Mouse (Mus musculus): ENCODE measurements around the gene Carf. TPM values are rescaled to one million over a fixed set of nuclear protein-coding genes. Genes with fewer than 3 reads are reported as not detected.

Gene Carf
- polyA plus RNA-seq, 1 experiment from 2014 or later: 5.7 TPM

DNA sequence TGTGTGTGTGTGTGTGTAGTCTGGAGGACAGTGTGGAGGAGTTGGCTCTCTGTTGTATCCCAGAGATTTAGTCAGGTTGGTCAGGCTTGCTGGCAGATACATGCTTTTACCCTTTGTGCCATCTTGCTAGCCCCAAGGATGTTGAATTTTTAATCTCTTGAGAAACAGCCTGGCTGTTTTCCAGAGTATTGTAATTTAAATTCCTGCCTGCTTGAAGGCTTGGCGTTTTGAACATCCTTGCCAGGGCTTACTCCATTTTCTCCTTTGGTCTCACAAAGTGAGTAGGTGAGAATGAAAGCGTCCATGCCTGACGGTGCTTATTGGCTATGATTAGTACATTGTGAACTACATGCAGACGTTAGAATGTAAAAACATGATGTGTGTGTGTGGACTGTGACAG, 101.0 kb downstream of the Carf start:
- Histone ChIP-seq H3K9me3 (replicated peaks; ENCODE audit: control insufficient read depth, low read length) (no peaks in the 10 kb centered on the region), H3K27me3 (ENCODE audit: control insufficient read depth, insufficient read depth, low read length) (no peaks in the 10 kb centered on the region), H3K36me3 (ENCODE audit: control insufficient read depth, insufficient read depth, low read length) (peaks cover 32% of the 10 kb centered on the region), H3K4me3 (replicated peaks; ENCODE audit: low read length) (no peak overlapping the region), H3K9ac (ENCODE audit: low read length) (no peak overlapping the region), H3K27ac (ENCODE audit: low read length) (no peak overlapping the region), H3K4me2 (ENCODE audit: low read depth, low read length) (no peak overlapping the region), H3K4me1 (ENCODE audit: control insufficient read depth, insufficient read depth, low read length) (no peaks in the 10 kb centered on the region)
- 77% methylated on average over 4 of the region's 4 CpGs for WGBS
- ATAC-seq (ENCODE audit: insufficient read depth, low FRiP score): no peak

Other genes with a start within 250 kb of the Carf start
- gene Fam117b, start 185.2 kb upstream of the Carf start, polyA plus RNA-seq (2015; fragmentation: Nextera tagmentation; extraction: Ambion mirVana): 3.6 and 4.0 TPM in 2 replicates
- 1.00 and 1.3 TPM in 2 replicates for gene Ica1l, start 55.1 kb upstream of the Carf start, polyA plus RNA-seq (2015; fragmentation: Nextera tagmentation; extraction: Ambion mirVana)
- gene Wdr12, start 398 bp downstream of the Carf start, polyA plus RNA-seq (2015; fragmentation: Nextera tagmentation; extraction: Ambion mirVana): 41.6 and 42.2 TPM in 2 replicates
- 7.1 and 7.8 TPM in 2 replicates for gene Nbeal1, start 82.4 kb downstream of the Carf start, polyA plus RNA-seq (2015; fragmentation: Nextera tagmentation; extraction: Ambion mirVana)
- 22.2 and 24.1 TPM in 2 replicates for gene Cyp20a1, start 245.1 kb downstream of the Carf start, polyA plus RNA-seq (2015; fragmentation: Nextera tagmentation; extraction: Ambion mirVana)

Data from stomach, embryonic 16.5 days (tissue).